Mouse (Mus musculus) granulocyte monocyte progenitor cell, adult 5-6 weeks (primary cell): Measurements from ENCODE around the gene 5730455P16Rik. TPM values are rescaled to one million over a fixed set of nuclear protein-coding genes. Genes with fewer than 3 reads are reported as not detected.

Experiments used
- total RNA-seq, 2 experiments: library from RNA; stranded (forward) in 1 of 2; stranded (reverse) in 1 of 2; fragments of 200-712, 200-1000 nt in 1 of 2; fragments of >200 nt in 1 of 2; fragmentation: Nextera tagmentation in 1 of 2; gene quantifications; 2 replicates each; pipeline ENCODE4 v1.2.3; 2014 to 2017

Gene 5730455P16Rik
- total RNA-seq, 2 experiments from 2014 or later: 10.1 to 11.8 TPM

Other genes with a start within 250 kb of the 5730455P16Rik start
- gene Tefm, start 235.9 kb downstream of the 5730455P16Rik start, total RNA-seq (2014; fragmentation: Nextera tagmentation): 23.9 and 27.3 TPM in 2 replicates
- 23.1 and 23.8 TPM in 2 replicates for gene Tefm, start 235.9 kb downstream of the 5730455P16Rik start, total RNA-seq (2017)
- gene Adap2, start 223.9 kb downstream of the 5730455P16Rik start, total RNA-seq (2014; fragmentation: Nextera tagmentation): not detected in 2 replicates
- not detected in 2 replicates for gene Adap2, start 223.9 kb downstream of the 5730455P16Rik start, total RNA-seq (2017)
- 11.1 and 11.8 TPM in 2 replicates for gene Rnf135, start 194.2 kb downstream of the 5730455P16Rik start, total RNA-seq (2014; fragmentation: Nextera tagmentation)
- gene Rnf135, start 194.2 kb downstream of the 5730455P16Rik start, total RNA-seq (2017): 3.3 and 6.4 TPM in 2 replicates
- gene Rhot1, start 169.0 kb downstream of the 5730455P16Rik start, total RNA-seq (2014; fragmentation: Nextera tagmentation): 49.8 and 54.1 TPM in 2 replicates
- 44.8 and 58.0 TPM in 2 replicates for gene Rhot1, start 169.0 kb downstream of the 5730455P16Rik start, total RNA-seq (2017)
- 1.1 and 1.2 TPM in 2 replicates for gene Rhbdl3, start 77.1 kb downstream of the 5730455P16Rik start, total RNA-seq (2014; fragmentation: Nextera tagmentation)
- gene Rhbdl3, start 77.1 kb downstream of the 5730455P16Rik start, total RNA-seq (2017): 0.21 and 1.5 TPM in 2 replicates
- gene Zfp207, start 5.2 kb upstream of the 5730455P16Rik start, total RNA-seq (2014; fragmentation: Nextera tagmentation): 278 and 343 TPM in 2 replicates
- gene Zfp207, start 5.2 kb upstream of the 5730455P16Rik start, total RNA-seq (2017): 250 and 268 TPM in 2 replicates
- 84.0 and 106 TPM in 2 replicates for gene Psmd11, start 50.6 kb upstream of the 5730455P16Rik start, total RNA-seq (2014; fragmentation: Nextera tagmentation)
- gene Psmd11, start 50.6 kb upstream of the 5730455P16Rik start, total RNA-seq (2017): 62.6 and 72.7 TPM in 2 replicates
- 6.2 and 6.3 TPM in 2 replicates for gene Cdk5r1, start 99.0 kb upstream of the 5730455P16Rik start, total RNA-seq (2014; fragmentation: Nextera tagmentation)
- gene Cdk5r1, start 99.0 kb upstream of the 5730455P16Rik start, total RNA-seq (2017): 11.0 and 15.1 TPM in 2 replicates